Mouse (Mus musculus) olfactory bulb, adult 2 months (tissue): ENCODE results near the gene Ms4a10.

Experiments used
- CTCF ChIP-seq: fragments of 200-500 bp; IDR thresholded peaks from 2 replicates; pipeline ENCODE4 v1.5.1; 2012; ENCODE audit warnings: low read depth, mild to moderate bottlenecking, low read length, moderate library complexity; ENCODE audit not compliant: insufficient read depth
- POLR2A ChIP-seq: fragments of 200-500 bp; IDR thresholded peaks from 2 replicates; pipeline ENCODE4 v1.6.1; 2012; ENCODE audit warnings: mild to moderate bottlenecking, low read depth, low read length, moderate library complexity; ENCODE audit not compliant: insufficient read depth

- TF ChIP-seq CTCF: no peak
- 0 out of 2 replicates have a peak, but pooled peaks have one; percentile 16 for TF ChIP-seq POLR2A
Observed at GRCm38 (mm10) chr19:10949112-10949511, 25.4 kb downstream of the Ms4a10 start, which contains the start of gene Ccdc86.
